ENCODE assay signal across 8 mouse cellular contexts in genomic region chr2:27676106-27676477, GRCm38 (mm10). TPM values are rescaled to one million over a fixed set of nuclear protein-coding genes. Genes with fewer than 3 reads are reported as not detected.
DNase-seq lines count a peak whose midpoint lies in the region; ATAC-seq and TF ChIP-seq lines count a peak whose summit lies in the region.

Gene Rxra, plus strand, starts transcription at chr2:27676440.

- H3K9ac ChIP-seq in intestine, embryonic 14.5 days (ENCODE audit: low read length): peak within 1 kb of the TSS; percentile 95
- peak within 1 kb of the TSS; percentile 97 for H3K9ac ChIP-seq in limb, embryonic 15.5 days
- peak within 1 kb of the TSS; percentile 65 for H3K9ac ChIP-seq in midbrain, postnatal 0 days (replicated peaks; ENCODE audit: low read length, poor library complexity, severe bottlenecking)

- ATAC-seq in intestine, embryonic 14.5 days (replicated peaks; ENCODE audit: low FRiP score, low TSS enrichment, low read depth): peak; percentile 26
- ATAC-seq in limb, embryonic 15.5 days (ENCODE audit: insufficient number of reproducible peaks, low FRiP score, low TSS enrichment, low read depth): peak; percentile 25; the same call in 1 of the 2 replicates
- no peak for ATAC-seq in midbrain, postnatal 0 days (ENCODE audit: low FRiP score)

- H3K27me3 ChIP-seq in intestine, embryonic 14.5 days (replicated peaks; ENCODE audit: control insufficient read depth, insufficient read depth, low read length): no peaks in the 10 kb centered on the region
- no peaks in the 10 kb centered on the region for H3K27me3 ChIP-seq in limb, embryonic 15.5 days
- no peaks in the 10 kb centered on the region for H3K27me3 ChIP-seq in midbrain, postnatal 0 days (ENCODE audit: insufficient read depth, low read length)

- H3K27ac ChIP-seq in bone marrow, adult 2 months (ENCODE audit: control insufficient read depth, insufficient read depth, low read depth, low read length, poor library complexity): peak within 1 kb of the TSS; percentile 7; the same call in 1 of the 2 replicates
- H3K27ac ChIP-seq in intestine, embryonic 14.5 days (ENCODE audit: low read depth): peak within 1 kb of the TSS; percentile 95
- H3K27ac ChIP-seq in limb, embryonic 15.5 days: peak within 1 kb of the TSS; percentile 98
- peak within 1 kb of the TSS; percentile 77 for H3K27ac ChIP-seq in midbrain, postnatal 0 days (ENCODE audit: low read depth, low read length)

- peak; percentile 30 to 42 for DNase-seq in cerebellum, postnatal 25 days
- no peak for DNase-seq in cerebellum, postnatal 4 days (ENCODE audit: low spot score in 2 of 2)
- DNase-seq in gastrocnemius, postnatal 10 days: peak; percentile 63
- peak; percentile 80 for DNase-seq in intestine, embryonic 14.5 days (ENCODE audit: low spot score)
- DNase-seq in midbrain, postnatal 0 days (ENCODE audit: low spot score): no peak
- no peak for DNase-seq in natural killer cell, adult 2 months (ENCODE audit: low spot score in 2 of 2)

- no peaks in the 10 kb centered on the region for H3K4me1 ChIP-seq in bone marrow, adult 2 months (ENCODE audit: control insufficient read depth, insufficient read depth, low read length)
- H3K4me1 ChIP-seq in intestine, embryonic 14.5 days (replicated peaks; ENCODE audit: control insufficient read depth, insufficient read depth, low read length): peaks cover 59% of the 10 kb centered on the region
- peaks cover 69% of the 10 kb centered on the region for H3K4me1 ChIP-seq in limb, embryonic 15.5 days
- H3K4me1 ChIP-seq in midbrain, postnatal 0 days (ENCODE audit: insufficient read depth, low read length): peaks cover 20% of the 10 kb centered on the region

- no peak for TF ChIP-seq POLR2A in bone marrow, adult 2 months (IDR thresholded peaks at IDR 0.05; ENCODE audit: borderline replicate concordance, control insufficient read depth, low read depth, low read length)

- H3K4me3 ChIP-seq in bone marrow, adult 2 months (replicated peaks; ENCODE audit: control insufficient read depth, low read depth, low read length): peak within 1 kb of the TSS; percentile 51
- H3K4me3 ChIP-seq in intestine, embryonic 14.5 days (ENCODE audit: low read depth, low read length): peak within 1 kb of the TSS; percentile 90
- H3K4me3 ChIP-seq in limb, embryonic 15.5 days: peak within 1 kb of the TSS; percentile 88
- peak within 1 kb of the TSS; percentile 80 for H3K4me3 ChIP-seq in midbrain, postnatal 0 days (ENCODE audit: low read depth, low read length)

- WGBS in bone marrow, adult 2 months: 16% methylated on average over 16 of the region's 16 CpGs
- WGBS in intestine, embryonic 14.5 days: 3% methylated on average over 16 of the region's 16 CpGs
- 3% methylated on average over 16 of the region's 16 CpGs for WGBS in limb, embryonic 15.5 days
- 8% methylated on average over 16 of the region's 16 CpGs for WGBS in midbrain, postnatal 0 days

- H3K9me3 ChIP-seq in intestine, embryonic 14.5 days (ENCODE audit: control insufficient read depth, low read length): no peaks in the 10 kb centered on the region
- H3K9me3 ChIP-seq in limb, embryonic 15.5 days: no peaks in the 10 kb centered on the region
- H3K9me3 ChIP-seq in midbrain, postnatal 0 days (ENCODE audit: low read length): no peaks in the 10 kb centered on the region

- H3K36me3 ChIP-seq in intestine, embryonic 14.5 days (ENCODE audit: control insufficient read depth, insufficient read depth, low read length): no peaks in the 10 kb centered on the region
- no peaks in the 10 kb centered on the region for H3K36me3 ChIP-seq in limb, embryonic 15.5 days
- H3K36me3 ChIP-seq in midbrain, postnatal 0 days (ENCODE audit: insufficient read depth, low read length): no peaks in the 10 kb centered on the region

- TF ChIP-seq CTCF in bone marrow, adult 2 months (IDR thresholded peaks at IDR 0.05; ENCODE audit: control insufficient read depth, insufficient read depth, low read length): no peak
- TF ChIP-seq CTCF in midbrain, postnatal 0 days (IDR thresholded peaks at IDR 0.05): no peak

- H3K4me2 ChIP-seq in intestine, embryonic 14.5 days (ENCODE audit: low read length): peak within 1 kb of the TSS; percentile 94
- peak within 1 kb of the TSS; percentile 78 for H3K4me2 ChIP-seq in limb, embryonic 15.5 days
- peak within 1 kb of the TSS; percentile 98 for H3K4me2 ChIP-seq in midbrain, postnatal 0 days (ENCODE audit: low read depth, low read length, poor library complexity, severe bottlenecking)

RNA-seq across cellular contexts. Expression of gene Rxra, which starts in this region (rescaled TPM):
- polyA plus RNA-seq in bone marrow, adult 2 months (2011; ENCODE audit: insufficient read depth, insufficient read length, low replicate concordance, missing spikeins): 4.9 and 7.3 TPM in 2 replicates
- total RNA-seq in gastrocnemius, postnatal 10 days (2021): 10 to 100 TPM; 58.8 to 61.3 TPM
- polyA plus RNA-seq in intestine, embryonic 14.5 days (2014; fragmentation: Nextera tagmentation; extraction: Ambion mirVana): 8.3 and 9.2 TPM in 2 replicates
- polyA plus RNA-seq in limb, embryonic 15.5 days (2015; fragmentation: Nextera tagmentation; extraction: Ambion mirVana): 19.4 and 19.7 TPM in 2 replicates
- total RNA-seq in midbrain, postnatal 0 days (2014; rRNA removed): 18.5 and 20.2 TPM in 2 replicates
- 2.2 and 2.3 TPM in 2 replicates for polyA plus RNA-seq in midbrain, postnatal 0 days (2015; fragmentation: Nextera tagmentation; extraction: Ambion mirVana)

Comparison
In these comparisons a context has a peak if more than half of its experiments do, and no peak if none do; other contexts are left out.
1. DNase-seq: peak in cerebellum, postnatal 25 days (2 of 2), gastrocnemius, postnatal 10 days (single experiment) and intestine, embryonic 14.5 days (single experiment); none in cerebellum, postnatal 4 days (0 of 2), midbrain, postnatal 0 days (single experiment) and natural killer cell, adult 2 months (0 of 2).
2. H3K27ac ChIP-seq: peak in every context shown above with its lines; median percentile 98 in limb, embryonic 15.5 days; 95 in intestine, embryonic 14.5 days; 77 in midbrain, postnatal 0 days; 7 in bone marrow, adult 2 months.
3. Peak in every context shown above with its lines, with median percentiles within 50 percentile points of each other: H3K4me3 ChIP-seq, H3K4me2 ChIP-seq and H3K9ac ChIP-seq.